16 mouse cellular contexts compared by ENCODE assay signal in the genomic region with DNA sequence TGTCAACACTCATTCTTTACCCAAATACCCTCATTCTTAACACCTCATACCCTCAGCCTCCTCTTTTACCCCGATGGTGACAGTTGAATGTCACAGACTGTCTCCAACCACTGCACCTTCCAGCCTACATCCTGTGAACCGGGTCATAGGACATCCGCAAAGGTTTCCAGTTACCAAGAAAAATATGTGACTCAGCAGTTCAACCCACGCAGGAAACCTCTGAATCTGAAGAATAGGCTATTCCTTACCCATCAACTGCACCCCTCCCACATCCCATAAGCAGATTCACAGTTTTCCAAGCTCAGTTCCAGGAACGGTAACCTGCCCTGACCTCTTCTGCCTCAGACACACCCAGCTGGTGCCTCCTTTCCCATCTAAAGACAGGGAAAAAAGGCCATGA. TPM values are rescaled to one million over a fixed set of nuclear protein-coding genes. Genes with fewer than 3 reads are reported as not detected.
"Had no signal": no experiment of that assay in that cellular context is flagged by ENCODE, and none has a peak within 500 bp of the region (broad histone marks: within the 10 kb centered on the region; RNA-seq: fewer than 3 reads in every experiment).

No protein-coding gene starts in this region.

- H3K4me3 ChIP-seq: layer of hippocampus, adult 2 months; limb, embryonic 13.5 days; liver, embryonic 13.5 days; midbrain, embryonic 12.5 days had no signal

- H3K27ac ChIP-seq: kidney, postnatal 0 days; layer of hippocampus, adult 2 months; limb, embryonic 13.5 days; liver, embryonic 13.5 days; midbrain, embryonic 12.5 days had no signal

- H3K4me1 ChIP-seq: limb, embryonic 13.5 days; liver, embryonic 13.5 days; midbrain, embryonic 12.5 days had no signal

- H3K36me3 ChIP-seq: limb, embryonic 13.5 days; liver, embryonic 13.5 days; midbrain, embryonic 12.5 days had no signal

- H3K27me3 ChIP-seq: limb, embryonic 13.5 days; liver, embryonic 13.5 days; midbrain, embryonic 12.5 days had no signal

- DNase-seq: kidney, adult 11 months; kidney, adult 9 months; left cerebral cortex, postnatal 4 days; liver, embryonic 13.5 days; lung, adult 18-20 months; retina, postnatal 1 day; right cerebral cortex, postnatal 4 days; spleen, adult 18-20 months; thymus, postnatal 36 days had no signal

- H3K4me2 ChIP-seq: limb, embryonic 13.5 days; liver, embryonic 13.5 days; midbrain, embryonic 12.5 days had no signal

- H3K9me3 ChIP-seq: limb, embryonic 13.5 days; liver, embryonic 13.5 days; midbrain, embryonic 12.5 days had no signal

- H3K9ac ChIP-seq: limb, embryonic 13.5 days; liver, embryonic 13.5 days; midbrain, embryonic 12.5 days had no signal

RNA-seq across cellular contexts. Expression of a gene that starts 53.9 kb away (rescaled TPM):
- total RNA-seq: layer of hippocampus, adult 2 months; left cerebral cortex, postnatal 10 days; midbrain, postnatal 0 days had no signal
- polyA plus RNA-seq: midbrain, embryonic 12.5 days; midbrain, postnatal 0 days; neural tube, embryonic 11.5 days had no signal
